Mouse (Mus musculus) frontal cortex, postnatal 36 days (tissue): ENCODE measurements around the gene Wbp1.
"Not testable (repeated sequence)": the region's sequence is repeated elsewhere in the genome, so short reads cannot be mapped to it uniquely, and the experiment has no call there.

ENCODE experiments used
- DNase-seq, 2 experiments: peaks; one replicate each; pipeline ENCODE4 v3.0.0; 2022; ENCODE audit warnings: low spot score in 2 of 2

Gene Wbp1

GRCm38 (mm10) chr6:83120930-83121862, at the start of gene Wbp1:
Gene Wbp1, minus strand, starts transcription at chr6:83121559.
- peak; percentile 97 to 98 for DNase-seq

GRCm38 (mm10) chr6:83171063-83171462, 49.7 kb upstream of the Wbp1 start:
- no peak for DNase-seq

DNA sequence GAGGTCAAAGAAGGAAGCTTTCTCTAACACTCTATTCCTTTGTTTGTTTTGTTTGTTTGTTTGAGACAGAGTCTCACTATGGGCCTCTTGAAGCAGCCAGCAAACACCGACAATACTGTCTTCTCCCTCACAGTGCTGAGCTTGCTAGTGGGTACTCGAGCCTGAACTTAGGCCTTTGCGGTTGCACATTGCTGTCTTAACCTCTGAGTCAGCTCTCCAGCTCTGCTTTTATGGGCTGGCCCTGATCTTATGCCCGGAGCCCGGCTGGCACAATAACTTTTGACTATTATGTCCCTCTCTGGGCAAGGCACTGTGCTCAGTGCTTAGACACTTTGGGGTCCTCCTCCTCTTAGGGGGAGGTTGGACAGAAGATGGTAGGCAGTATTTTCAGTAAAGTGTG, 48.5 kb upstream of the Wbp1 start:
- no peak for DNase-seq

DNA sequence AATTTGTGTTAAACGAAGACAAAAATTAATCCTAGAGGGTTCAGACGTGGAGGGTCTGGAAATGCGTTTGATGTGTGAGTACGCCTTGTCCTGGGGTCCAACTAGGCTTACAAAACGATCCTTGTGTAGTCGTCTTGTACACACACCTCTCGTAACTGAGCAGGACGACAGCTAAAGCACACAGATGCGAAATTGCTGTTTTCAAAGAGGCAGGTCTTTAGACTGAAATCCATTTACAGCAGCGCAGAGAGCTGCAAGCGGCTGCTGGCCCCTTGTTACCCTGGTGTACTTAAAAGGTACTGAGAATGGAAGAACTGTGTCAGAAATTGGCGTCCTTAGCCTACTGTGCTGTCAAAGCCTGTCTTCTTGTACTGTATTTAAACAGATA, 44.9 kb upstream of the Wbp1 start:
- peak in 1 of 2 experiments; percentile 28 for DNase-seq

GRCm38 (mm10) chr6:83165607-83166242, 44.4 kb upstream of the Wbp1 start, which contains the start of gene Dctn1:
Gene Dctn1, plus strand, starts transcription at chr6:83165920.
- peak; percentile 93 to 96 for DNase-seq

GRCm38 (mm10) chr6:83165026-83165606, 43.8 kb upstream of the Wbp1 start:
- no peak for DNase-seq

DNA sequence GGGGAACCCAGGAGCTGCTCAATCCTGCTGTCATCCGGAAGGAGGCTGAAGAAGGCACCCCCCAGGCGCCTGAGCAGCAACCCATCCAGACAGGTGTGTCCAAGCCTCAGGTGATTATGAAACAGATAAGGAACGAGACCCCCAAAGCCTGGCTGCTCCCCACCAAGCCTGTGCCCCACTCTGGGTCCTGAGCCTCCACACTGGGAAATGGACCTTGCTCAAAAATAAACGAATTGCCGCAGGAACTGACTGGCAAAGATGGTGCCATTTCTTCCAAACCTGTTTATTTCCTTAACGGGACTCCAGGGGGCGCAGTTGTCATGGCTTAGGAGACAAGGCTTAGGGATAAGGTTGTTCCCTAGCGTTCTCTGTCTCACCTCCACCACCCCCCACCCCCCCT, 41.3 kb upstream of the Wbp1 start:
- peak in 1 of 2 experiments; percentile 67 for DNase-seq

DNA sequence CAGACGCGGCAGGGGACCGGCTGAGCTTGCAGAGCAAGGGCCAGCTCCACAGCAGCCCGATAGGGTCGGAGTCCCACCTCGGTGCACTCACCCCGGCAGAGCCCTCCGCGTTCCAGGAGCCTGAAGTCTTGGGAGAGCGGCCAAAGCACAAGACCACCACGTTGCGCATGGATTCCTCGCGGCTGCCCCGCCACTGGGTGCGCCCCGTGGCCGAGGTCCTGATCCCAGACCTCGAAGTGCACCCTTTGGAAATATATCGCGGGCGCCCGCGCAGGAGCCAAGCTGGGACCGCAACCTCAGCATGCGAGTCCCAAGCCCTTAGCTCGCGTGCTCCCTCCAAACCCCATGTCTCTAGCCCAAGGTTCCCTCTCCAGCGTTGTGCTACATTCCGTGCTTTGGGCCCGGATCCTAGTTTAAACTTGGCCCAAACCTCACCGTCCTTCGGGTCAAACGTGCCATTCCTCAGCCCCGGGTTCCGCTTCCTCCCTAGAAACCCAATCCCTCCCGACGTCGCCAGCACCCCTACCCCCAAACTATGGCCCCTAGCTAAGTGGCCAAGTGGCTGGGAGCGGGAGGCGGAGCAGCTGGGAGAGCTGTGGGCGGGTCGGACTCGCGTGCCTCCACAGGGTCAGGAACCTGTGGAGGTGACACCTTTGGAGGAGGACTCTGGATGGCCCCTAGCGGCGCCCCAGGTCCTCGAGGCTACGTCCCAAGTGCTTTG, 40.7 kb upstream of the Wbp1 start:
- no peak for DNase-seq

DNA sequence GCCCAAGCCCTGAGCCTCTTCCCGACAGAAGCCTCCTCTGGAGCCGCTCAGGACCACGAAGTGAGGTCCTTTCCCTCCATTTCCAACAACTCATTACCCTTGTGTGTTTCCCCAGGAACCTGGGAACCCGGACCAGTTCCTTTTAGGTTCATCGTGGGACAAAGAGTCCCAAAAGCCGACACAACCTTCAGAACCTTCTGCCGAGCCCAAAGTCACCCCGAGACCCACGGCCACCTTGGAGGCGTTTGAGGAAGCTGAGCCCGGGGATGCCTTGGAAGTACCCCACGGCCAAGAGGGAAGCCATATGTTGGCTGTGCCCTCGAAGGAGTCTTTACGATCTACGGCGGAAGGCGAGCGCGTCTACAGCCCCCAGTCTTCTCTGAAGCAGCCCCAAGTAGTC, 40.1 kb upstream of the Wbp1 start:
- no peak for DNase-seq

GRCm38 (mm10) chr6:83159456-83159855, 38.1 kb upstream of the Wbp1 start:
- not testable (repeated sequence) for DNase-seq

- DNase-seq: peak; percentile 79
Measured at GRCm38 (mm10) chr6:83156259-83156684, 34.9 kb upstream of the Wbp1 start, which contains the start of the genes Wdr54 and 1700003E16Rik. Gene Wdr54, minus strand, starts transcription at chr6:83156397. Gene 1700003E16Rik, plus strand, starts transcription at chr6:83156404.

DNA sequence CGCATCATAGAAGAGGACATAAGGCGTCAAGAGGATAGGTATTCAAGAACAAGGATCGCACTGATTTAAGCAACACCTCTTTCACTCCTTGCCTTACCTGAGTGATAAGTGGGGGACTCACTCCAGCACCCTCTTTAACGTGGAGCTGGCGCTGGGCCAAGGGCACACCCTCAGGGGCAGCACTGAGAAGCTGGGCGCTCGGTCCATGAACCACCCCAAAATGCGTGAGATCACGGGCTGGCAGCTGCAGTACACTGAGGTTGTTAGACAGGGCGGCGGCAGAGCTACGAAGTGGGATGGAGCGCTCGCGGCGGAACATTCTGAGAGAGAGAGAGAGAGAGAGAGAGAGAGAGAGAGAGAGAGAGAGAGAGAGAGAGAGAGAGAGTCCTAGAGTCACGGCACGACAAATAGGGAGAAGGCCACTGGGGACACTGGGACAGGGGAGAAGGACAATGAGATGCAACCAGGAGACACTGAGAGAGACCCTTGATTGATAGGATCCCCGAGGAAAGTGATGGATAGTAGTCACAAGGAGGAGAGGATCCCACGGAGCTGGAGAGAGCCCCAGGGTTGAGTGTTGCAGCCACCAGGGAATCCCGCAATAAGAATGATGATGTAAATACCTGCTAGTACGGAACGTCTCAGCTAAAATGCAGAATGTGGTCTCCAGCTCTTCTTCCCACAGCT, 34.3 kb upstream of the Wbp1 start:
- DNase-seq: peak in 1 of 2 experiments; percentile 37

DNA sequence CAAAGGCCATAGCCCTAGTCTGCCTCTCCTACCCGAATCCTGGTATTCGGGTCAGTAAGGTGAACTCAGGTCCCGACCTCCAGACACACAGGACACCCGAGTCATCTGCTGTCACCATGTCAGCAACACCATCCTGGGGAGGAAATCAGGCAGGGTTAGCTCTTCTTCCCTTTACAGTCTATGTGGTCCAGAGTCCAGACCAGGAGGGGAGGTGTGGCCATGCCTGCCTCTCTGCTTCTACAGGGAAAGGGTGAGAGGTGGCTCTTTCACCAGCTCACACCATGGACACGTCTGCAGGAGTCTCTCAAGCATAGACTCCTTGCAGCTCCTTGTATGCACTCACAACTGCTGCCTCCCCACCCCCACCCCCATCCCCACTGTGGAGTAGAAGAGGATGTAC, 32.1 kb upstream of the Wbp1 start:
- DNase-seq: no peak

GRCm38 (mm10) chr6:83153038-83153437, 31.7 kb upstream of the Wbp1 start:
- DNase-seq: no peak

- DNase-seq: no peak
Measured at GRCm38 (mm10) chr6:83151721-83152120, 30.4 kb upstream of the Wbp1 start.

- DNase-seq: no peak
Measured at GRCm38 (mm10) chr6:83147280-83147679, 25.9 kb upstream of the Wbp1 start.

DNA sequence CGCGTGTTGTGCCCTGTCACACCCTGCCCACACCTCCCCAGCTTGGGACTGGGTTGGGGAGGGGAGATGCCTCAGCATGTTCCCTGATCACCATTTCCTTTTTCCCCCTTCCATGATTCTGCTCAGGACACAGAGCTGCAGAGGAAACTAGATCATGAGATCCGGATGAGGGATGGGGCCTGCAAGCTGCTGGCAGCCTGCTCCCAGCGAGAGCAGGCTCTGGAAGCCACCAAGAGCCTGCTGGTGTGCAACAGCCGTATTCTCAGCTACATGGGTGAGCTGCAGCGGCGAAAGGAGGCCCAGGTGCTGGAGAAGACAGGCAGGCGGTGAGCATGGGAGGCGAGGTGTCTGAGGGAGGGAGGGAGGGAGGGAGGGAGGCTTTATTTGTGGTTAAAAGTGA, 24.4 kb upstream of the Wbp1 start:
- no peak for DNase-seq

DNA sequence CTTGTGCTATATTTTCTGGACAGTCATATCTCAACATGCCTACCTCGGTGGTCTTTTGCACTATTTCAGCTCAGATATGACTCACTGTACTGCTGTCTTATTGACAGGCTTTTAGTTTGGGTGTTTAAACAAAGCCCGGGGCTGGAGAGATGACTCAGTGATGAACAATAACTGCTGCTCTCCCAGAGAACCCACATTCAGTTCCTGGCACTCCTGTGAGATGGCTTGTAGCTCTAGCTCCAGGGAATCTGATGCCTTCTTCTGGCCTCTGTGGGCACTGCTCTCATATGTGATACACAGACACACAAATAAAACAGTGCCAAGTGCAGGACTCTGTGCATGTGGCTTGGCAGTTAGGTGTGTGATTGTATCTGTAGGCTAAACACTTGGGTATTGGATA, 23.9 kb upstream of the Wbp1 start:
- no peak for DNase-seq

- DNase-seq: peak; percentile 51 to 55
Measured at GRCm38 (mm10) chr6:83142886-83143285, 21.5 kb upstream of the Wbp1 start.

- peak; percentile 72 to 76 for DNase-seq
Measured at GRCm38 (mm10) chr6:83142211-83142731, 20.9 kb upstream of the Wbp1 start.

- no peak for DNase-seq
Measured at GRCm38 (mm10) chr6:83141636-83142035, 20.3 kb upstream of the Wbp1 start.
